Mouse (Mus musculus) lung, postnatal 0 days (tissue): ENCODE measurements around the gene Cdk2ap2. TPM values are rescaled to one million over a fixed set of nuclear protein-coding genes. Genes with fewer than 3 reads are reported as not detected.
A peak's percentile ranks its signal among the peaks of the same experiment; 100 is the strongest.

Source experiments
- ATAC-seq: fragments of 200-750 bp; cut with Nextera tagmentation; 2 replicates; pipeline ENCODE4 v1.8.0; 2017; ENCODE audit warnings: moderate library complexity
- DNase-seq: peaks from one replicate; pipeline ENCODE4 v3.0.0-alpha.2; 2016; ENCODE audit warnings: low spot score
- H3K27ac ChIP-seq: fragments of 300-500 bp; sonication (generic); 2 replicates; pipeline ENCODE4 v1.5.1; 2014; ENCODE audit warnings: antibody characterized with exemption, mild to moderate bottlenecking, low read length, mixed read lengths
- H3K27me3 ChIP-seq: fragments of 300-500 bp; sonication (generic); replicated peaks from 2 replicates; pipeline ENCODE4 v1.6.1; 2014; ENCODE audit warnings: low read length, mixed read lengths; ENCODE audit not compliant: insufficient read depth
- H3K36me3 ChIP-seq: fragments of 300-500 bp; sonication (generic); 2 replicates; pipeline ENCODE4 v1.6.1; 2014; ENCODE audit warnings: low read length, mixed read lengths; ENCODE audit not compliant: insufficient read depth
- H3K4me1 ChIP-seq: fragments of 300-500 bp; sonication (generic); 2 replicates; pipeline ENCODE4 v1.6.1; 2014; ENCODE audit warnings: antibody characterized with exemption, low read depth, low read length, mixed read lengths; ENCODE audit not compliant: insufficient read depth
- H3K4me2 ChIP-seq: fragments of 300-500 bp; sonication (generic); replicated peaks from 2 replicates; pipeline ENCODE4 v1.6.1; 2014; ENCODE audit warnings: low read depth, mild to moderate bottlenecking, low read length, moderate library complexity, mixed read lengths
- H3K4me3 ChIP-seq: fragments of 300-500 bp; sonication (generic); 2 replicates; pipeline ENCODE4 v1.5.1; 2014; ENCODE audit warnings: low read depth, low read length
- H3K9ac ChIP-seq: fragments of 300-500 bp; sonication (generic); replicated peaks from 2 replicates; pipeline ENCODE4 v1.6.1; 2014; ENCODE audit warnings: low read depth, mild to moderate bottlenecking
- H3K9me3 ChIP-seq: fragments of 300-500 bp; sonication (generic); 2 replicates; pipeline ENCODE4 v1.6.1; 2016; ENCODE audit warnings: low read length, mixed read lengths
- CTCF ChIP-seq: IDR thresholded peaks from 2 replicates; pipeline ENCODE4 v1.5.1; 2016; ENCODE audit warnings: antibody characterized with exemption, mild to moderate bottlenecking
- EP300 ChIP-seq: IDR thresholded peaks from 2 replicates; pipeline ENCODE4 v1.6.1; 2016; ENCODE audit warnings: antibody characterized with exemption, mild to moderate bottlenecking, control low read depth
- WGBS: fragments of 180-500 bp; shearing (Covaris S2); extraction: QIAGEN DNeasy Blood & Tissue Kit; methylation state at CpG from one replicate; pipeline ENCODE4 v1.1.7; 2014; 5-methylcytosine and 5-hydroxymethylcytosine counted together
- polyA plus RNA-seq: library from polyadenylated mRNA; unstranded; fragments of >200 nt; fragmentation: Nextera tagmentation; extraction: Ambion mirVana; gene quantifications from 2 replicates; pipeline ENCODE4 v1.2.1, GENCODE M21; 2015

The Cdk2ap2 gene
- polyA plus RNA-seq, 1 experiment from 2014 or later, result 154 TPM

- no peak for ATAC-seq
- Histone ChIP-seq H3K27me3 (no peaks in the 10 kb centered on the region), H3K4me1 (no peaks in the 10 kb centered on the region), H3K9ac (no peak overlapping the region), H3K27ac (no peak overlapping the region), H3K36me3 (no peaks in the 10 kb centered on the region), H3K4me2 (no peak overlapping the region), H3K9me3 (no peaks in the 10 kb centered on the region), H3K4me3 (no peak overlapping the region)
- TF ChIP-seq CTCF (no peak), EP300 (no peak)
- 77% methylated on average over 7 of the region's 7 CpGs for WGBS
- DNase-seq, result no peak
Measured at GRCm38 (mm10) chr19:4083316-4083715, 13.7 kb upstream of the Cdk2ap2 start.

DNA sequence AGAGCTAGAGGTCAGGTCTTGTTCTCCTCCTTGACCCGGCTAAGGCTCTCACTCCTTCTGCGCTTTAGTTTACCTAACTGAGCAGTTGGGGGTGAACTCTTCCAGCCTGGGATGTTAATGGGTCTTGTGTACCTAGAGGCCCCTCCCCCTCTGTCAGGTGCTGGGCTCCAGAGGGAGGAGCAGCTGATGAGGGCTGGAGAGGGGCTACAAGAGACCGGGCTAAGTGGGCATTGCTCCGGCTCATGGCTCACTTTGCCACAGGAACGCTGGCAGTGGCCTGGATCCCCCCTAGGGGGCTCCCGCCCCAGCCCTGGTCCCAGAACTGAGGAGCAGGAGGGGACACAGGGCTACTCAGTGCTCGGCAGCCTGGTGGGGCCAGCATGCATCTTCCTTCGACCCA lies 13.2 kb upstream of the Cdk2ap2 start:
- H3K4me2 ChIP-seq, result no peak overlapping the region
- WGBS, result 17% methylated on average over 6 of the region's 8 CpGs
- DNase-seq, result no peak
- no peaks in the 10 kb centered on the region for H3K27me3 ChIP-seq
- no peak overlapping the region for H3K4me3 ChIP-seq
- H3K36me3 ChIP-seq, result no peaks in the 10 kb centered on the region
- peak; percentile 11; the same call in 1 of the 2 replicates for ATAC-seq
- no peak overlapping the region for H3K27ac ChIP-seq
- no peaks in the 10 kb centered on the region for H3K9me3 ChIP-seq
- TF ChIP-seq EP300 (no peak), CTCF (0 out of 2 replicates have a peak, but pooled peaks have one; percentile 23)
- H3K9ac ChIP-seq, result no peak overlapping the region
- H3K4me1 ChIP-seq, result no peaks in the 10 kb centered on the region

- DNase-seq (peak; percentile 70), ATAC-seq (peak; percentile 58; the same call in 1 of the 2 replicates)
- 71% methylated on average over 1 of the region's 1 CpGs for WGBS
- H3K4me1 ChIP-seq, result no peaks in the 10 kb centered on the region
- H3K4me2 ChIP-seq, result no peak overlapping the region
- H3K4me3 ChIP-seq, result no peak overlapping the region
- no peak overlapping the region for H3K9ac ChIP-seq
- no peaks in the 10 kb centered on the region for H3K9me3 ChIP-seq
- no peaks in the 10 kb centered on the region for H3K27me3 ChIP-seq
- peak; percentile 70 for TF ChIP-seq CTCF
- no peak for TF ChIP-seq EP300
- no peaks in the 10 kb centered on the region for H3K36me3 ChIP-seq
- H3K27ac ChIP-seq, result no peak overlapping the region
Measured at GRCm38 (mm10) chr19:4084984-4085383, 12.0 kb upstream of the Cdk2ap2 start.

- TF ChIP-seq CTCF, result no peak
- no peak for TF ChIP-seq EP300
- no peak for DNase-seq
- WGBS, result 92% methylated on average over 15 of the region's 15 CpGs
Measured at GRCm38 (mm10) chr19:4086156-4086555, 10.8 kb upstream of the Cdk2ap2 start.

DNA sequence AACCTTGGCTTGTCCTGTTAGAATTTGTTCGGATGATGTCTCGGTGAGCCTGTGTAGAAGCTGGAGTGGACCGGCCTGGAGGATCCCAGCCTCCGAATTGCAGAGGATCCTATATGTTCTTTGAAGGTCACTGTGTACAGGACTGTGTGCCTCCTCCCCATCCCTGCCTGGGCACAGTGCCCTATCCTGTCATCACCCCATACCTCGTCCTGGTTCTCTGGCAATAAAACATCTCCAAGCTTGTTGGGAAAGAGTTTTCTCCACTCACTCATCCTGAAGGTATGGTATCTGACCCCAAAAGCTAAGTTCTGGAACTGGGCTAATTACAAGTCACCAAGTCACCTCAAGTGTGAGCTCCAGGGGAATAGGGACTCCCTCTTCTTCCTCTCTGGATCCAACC lies 9.9 kb upstream of the Cdk2ap2 start:
- Histone ChIP-seq H3K4me1 (no peaks in the 10 kb centered on the region), H3K36me3 (no peaks in the 10 kb centered on the region), H3K4me3 (no peak overlapping the region), H3K27me3 (no peaks in the 10 kb centered on the region), H3K27ac (no peak overlapping the region), H3K9ac (no peak overlapping the region), H3K4me2 (no peak overlapping the region), H3K9me3 (no peaks in the 10 kb centered on the region)
- DNase-seq (no peak), ATAC-seq (no peak)
- TF ChIP-seq CTCF (no peak), EP300 (no peak)
- 82% methylated on average over 5 of the region's 5 CpGs for WGBS

More at GRCm38 (mm10) chr19:4086156-4086555, 10.8 kb upstream of the Cdk2ap2 start:
- no peak for ATAC-seq
- no peak overlapping the region for H3K9ac ChIP-seq
- H3K36me3 ChIP-seq, result no peaks in the 10 kb centered on the region
- H3K4me3 ChIP-seq, result no peak overlapping the region
- no peaks in the 10 kb centered on the region for H3K9me3 ChIP-seq
- H3K27me3 ChIP-seq, result no peaks in the 10 kb centered on the region
- no peak overlapping the region for H3K27ac ChIP-seq
- no peaks in the 10 kb centered on the region for H3K4me1 ChIP-seq
- no peak overlapping the region for H3K4me2 ChIP-seq

- no peak overlapping the region for H3K27ac ChIP-seq
- H3K4me3 ChIP-seq, result no peak overlapping the region
- no peaks in the 10 kb centered on the region for H3K9me3 ChIP-seq
- ATAC-seq (no peak), DNase-seq (peak; percentile 13)
- no peaks in the 10 kb centered on the region for H3K36me3 ChIP-seq
- H3K9ac ChIP-seq, result no peak overlapping the region
- TF ChIP-seq EP300 (no peak), CTCF (no peak)
- no peaks in the 10 kb centered on the region for H3K27me3 ChIP-seq
- no peak overlapping the region for H3K4me2 ChIP-seq
- H3K4me1 ChIP-seq, result no peaks in the 10 kb centered on the region
- 29% methylated on average over 5 of the region's 5 CpGs for WGBS
Measured at GRCm38 (mm10) chr19:4088146-4088545, 8.8 kb upstream of the Cdk2ap2 start.

GRCm38 (mm10) chr19:4089128-4089527 lies 7.9 kb upstream of the Cdk2ap2 start:
- no peaks in the 10 kb centered on the region for H3K27me3 ChIP-seq
- no peaks in the 10 kb centered on the region for H3K9me3 ChIP-seq
- no peaks in the 10 kb centered on the region for H3K36me3 ChIP-seq
- no peaks in the 10 kb centered on the region for H3K4me1 ChIP-seq
- no peak overlapping the region for H3K4me2 ChIP-seq
- H3K27ac ChIP-seq, result no peak overlapping the region
- H3K9ac ChIP-seq, result no peak overlapping the region
- ATAC-seq (no peak), DNase-seq (no peak)
- WGBS, result 77% methylated on average over 6 of the region's 6 CpGs
- TF ChIP-seq EP300 (no peak), CTCF (no peak)
- no peak overlapping the region for H3K4me3 ChIP-seq
